Comparison of ENCODE assay signal across 26 mouse cellular contexts in genomic region chr6:134311346-134311745, GRCm38 (mm10).
A peak's percentile ranks its signal among the peaks of the same experiment; 100 is the strongest.
DNase-seq lines count a peak whose midpoint lies in the region; ATAC-seq and TF ChIP-seq lines count a peak whose summit lies in the region.
"Had no signal": no experiment of that assay in that cellular context is flagged by ENCODE, and none has a peak within 500 bp of the region (broad histone marks: within the 10 kb centered on the region; RNA-seq: fewer than 3 reads in every experiment).

No protein-coding gene starts in this region.

- 79% methylated on average over 4 of the region's 4 CpGs for WGBS in kidney, adult 2 months
- 91% methylated on average over 4 of the region's 4 CpGs for WGBS in kidney, embryonic 15.5 days

- H3K4me1 ChIP-seq in kidney, adult 2 months (ENCODE audit: control insufficient read depth, insufficient read depth, low read length), result no peaks in the 10 kb centered on the region
- H3K4me1 ChIP-seq in kidney, embryonic 15.5 days, result no peaks in the 10 kb centered on the region
- H3K4me1 ChIP-seq: embryonic facial prominence, embryonic 15.5 days; forebrain, embryonic 12.5 days; limb, embryonic 13.5 days; liver, embryonic 13.5 days had no signal

- no peak overlapping the region for H3K27ac ChIP-seq in kidney, adult 2 months (ENCODE audit: insufficient read depth, low read depth, low read length)
- H3K27ac ChIP-seq in kidney, embryonic 15.5 days, result no peak overlapping the region
- H3K27ac ChIP-seq: embryonic facial prominence, embryonic 15.5 days; forebrain, embryonic 12.5 days; layer of hippocampus, adult 2 months; limb, embryonic 13.5 days; liver, embryonic 13.5 days; macrophage; stomach, postnatal 0 days had no signal

- H3K9ac ChIP-seq in kidney, embryonic 15.5 days, result no peak overlapping the region
- H3K9ac ChIP-seq: embryonic facial prominence, embryonic 15.5 days; forebrain, embryonic 12.5 days; forebrain, postnatal 0 days; limb, embryonic 13.5 days; liver, embryonic 13.5 days had no signal

- H3K27me3 ChIP-seq in kidney, adult 2 months (replicated peaks; ENCODE audit: control insufficient read depth, insufficient read depth, low read length), result no peaks in the 10 kb centered on the region
- H3K27me3 ChIP-seq in kidney, embryonic 15.5 days, result no peaks in the 10 kb centered on the region
- H3K27me3 ChIP-seq: embryonic facial prominence, embryonic 15.5 days; forebrain, embryonic 12.5 days; limb, embryonic 13.5 days; liver, embryonic 13.5 days had no signal

- TF ChIP-seq POLR2A in kidney, adult 2 months (IDR thresholded peaks at IDR 0.05; ENCODE audit: low read depth, low read length), result no peak

- H3K36me3 ChIP-seq in kidney, adult 2 months (ENCODE audit: control insufficient read depth, insufficient read depth, low read length), result no peaks in the 10 kb centered on the region
- no peaks in the 10 kb centered on the region for H3K36me3 ChIP-seq in kidney, embryonic 15.5 days
- H3K36me3 ChIP-seq: embryonic facial prominence, embryonic 15.5 days; forebrain, embryonic 12.5 days; limb, embryonic 13.5 days; liver, embryonic 13.5 days had no signal

- no peak for TF ChIP-seq CTCF in kidney, adult 2 months (conservative IDR thresholded peaks at IDR 0.05; ENCODE audit: insufficient read depth, insufficient read length, low read depth, low read length)

- no peak overlapping the region for H3K4me2 ChIP-seq in kidney, embryonic 15.5 days
- H3K4me2 ChIP-seq: embryonic facial prominence, embryonic 15.5 days; forebrain, embryonic 12.5 days; heart, embryonic 11.5 days; limb, embryonic 13.5 days; liver, embryonic 13.5 days had no signal

- peak; percentile 30 for DNase-seq in embryo, embryonic 10 days (ENCODE audit: low spot score)
- DNase-seq in embryo, embryonic 9.5 days (ENCODE audit: extremely low spot score), result no peak
- DNase-seq in kidney, adult 2 months, result peak; percentile 25
- DNase-seq in retina, adult 2 months (ENCODE audit: low read depth, low spot score), result peak; percentile 9
- no peak for DNase-seq in retina, postnatal 1 day
- no peak for DNase-seq in thymus, adult 18-20 months
- DNase-seq: cerebellum, adult 8-10 months; cerebellum, postnatal 25 days; forebrain, postnatal 0 days; liver, embryonic 13.5 days; lung, adult 18-20 months; lung, postnatal 10 days; midbrain, embryonic 14.5 days; right cerebral cortex, postnatal 4 days; thymus, adult 2 months; thymus, postnatal 36 days had no signal

- no peak for ATAC-seq in kidney, embryonic 15.5 days (replicated peaks; ENCODE audit: low FRiP score)
- ATAC-seq: CD4-positive, CD25-positive, alpha-beta regulatory T cell, adult 4 months; forebrain, postnatal 0 days; hindbrain, embryonic 16.5 days had no signal

- H3K4me3 ChIP-seq in kidney, adult 2 months (ENCODE audit: insufficient read depth, low read depth, low read length), result no peak overlapping the region
- H3K4me3 ChIP-seq in kidney, embryonic 15.5 days (replicated peaks), result no peak overlapping the region
- H3K4me3 ChIP-seq: embryonic facial prominence, embryonic 15.5 days; forebrain, embryonic 12.5 days; layer of hippocampus, adult 2 months; limb, embryonic 13.5 days; liver, embryonic 13.5 days had no signal

- H3K9me3 ChIP-seq in kidney, embryonic 15.5 days (replicated peaks), result no peaks in the 10 kb centered on the region
- H3K9me3 ChIP-seq: embryonic facial prominence, embryonic 15.5 days; forebrain, embryonic 12.5 days; limb, embryonic 13.5 days; liver, embryonic 13.5 days had no signal

Comparison
In these comparisons a context has a peak if more than half of its experiments do, and no peak if none do; other contexts are left out.
1. DNase-seq: peak in embryo, embryonic 10 days (single experiment), kidney, adult 2 months (single experiment) and retina, adult 2 months (single experiment); none in embryo, embryonic 9.5 days (single experiment), retina, postnatal 1 day (single experiment) and thymus, adult 18-20 months (0 of 2).